Mouse (Mus musculus): ENCODE results near the gene Itga11.
"Not testable (repeated sequence)": the region's sequence is repeated elsewhere in the genome, so short reads cannot be mapped to it uniquely, and the experiment has no call there.

Itga11 gene

GRCm38 (mm10) chr9:62677641-62678549 is at the start of gene Itga11:
TSS of gene Itga11 (plus strand) at chr9:62677826.
- DNase-seq (ENCODE audit: low read depth): no peak

GRCm38 (mm10) chr9:62630631-62631240 is 46.9 kb upstream of the Itga11 start:
- DNase-seq (ENCODE audit: low read depth): no peak

GRCm38 (mm10) chr9:62632392-62632791 is 45.2 kb upstream of the Itga11 start:
- DNase-seq (ENCODE audit: low read depth): no peak

- no peak for DNase-seq (ENCODE audit: low read depth)
Observed at GRCm38 (mm10) chr9:62638045-62638444, 39.6 kb upstream of the Itga11 start.

GRCm38 (mm10) chr9:62639686-62640085 is 37.9 kb upstream of the Itga11 start:
- DNase-seq (ENCODE audit: low read depth): peak; percentile 55

- DNase-seq (ENCODE audit: low read depth): peak; percentile 79
Observed at GRCm38 (mm10) chr9:62640188-62640587, 37.4 kb upstream of the Itga11 start.

- DNase-seq (ENCODE audit: low read depth): no peak
Observed at GRCm38 (mm10) chr9:62645716-62646400, 31.8 kb upstream of the Itga11 start.

GRCm38 (mm10) chr9:62646721-62647183 is 30.9 kb upstream of the Itga11 start:
- DNase-seq (ENCODE audit: low read depth): no peak

GRCm38 (mm10) chr9:62649444-62649843 is 28.2 kb upstream of the Itga11 start:
- no peak for DNase-seq (ENCODE audit: low read depth)

GRCm38 (mm10) chr9:62650764-62651163 is 26.9 kb upstream of the Itga11 start:
- DNase-seq (ENCODE audit: low read depth): no peak

GRCm38 (mm10) chr9:62654336-62654735 is 23.3 kb upstream of the Itga11 start:
- no peak for DNase-seq (ENCODE audit: low read depth)

- DNase-seq (ENCODE audit: low read depth): no peak
Observed at GRCm38 (mm10) chr9:62658016-62658415, 19.6 kb upstream of the Itga11 start.

GRCm38 (mm10) chr9:62659026-62659425 is 18.6 kb upstream of the Itga11 start:
- DNase-seq (ENCODE audit: low read depth): no peak

- not testable (repeated sequence) for DNase-seq (ENCODE audit: low read depth)
Observed at GRCm38 (mm10) chr9:62660971-62661370, 16.7 kb upstream of the Itga11 start.

GRCm38 (mm10) chr9:62663443-62663842 is 14.2 kb upstream of the Itga11 start:
- DNase-seq (ENCODE audit: low read depth): no peak

- DNase-seq (ENCODE audit: low read depth): no peak
Observed at GRCm38 (mm10) chr9:62664115-62664725, 13.4 kb upstream of the Itga11 start.

- DNase-seq (ENCODE audit: low read depth): no peak
Observed at GRCm38 (mm10) chr9:62665892-62666291, 11.7 kb upstream of the Itga11 start.

GRCm38 (mm10) chr9:62668503-62668902 is 9.1 kb upstream of the Itga11 start:
- no peak for DNase-seq (ENCODE audit: low read depth)

- DNase-seq (ENCODE audit: low read depth): no peak
Observed at GRCm38 (mm10) chr9:62673241-62673640, 4.4 kb upstream of the Itga11 start.

GRCm38 (mm10) chr9:62675172-62675571 is 2.5 kb upstream of the Itga11 start:
- no peak for DNase-seq (ENCODE audit: low read depth)

- DNase-seq (ENCODE audit: low read depth): no peak
Observed at GRCm38 (mm10) chr9:62678550-62679155, 1.0 kb downstream of the Itga11 start.

- no peak for DNase-seq (ENCODE audit: low read depth)
Observed at GRCm38 (mm10) chr9:62679398-62679797, 1.8 kb downstream of the Itga11 start.
